Comparison of ENCODE assay signal across 1 mouse cellular context in genomic region chr16:4730776-4731358, GRCm38 (mm10).
TF ChIP-seq lines count a peak whose summit lies in the region.

No protein-coding gene starts in this region.

TF ChIP-seq in CH12.LX, 34 proteins besides CTCF, POLR2A, EP300 and RAD21:
- no peak for TF ChIP-seq UBTF (IDR thresholded peaks at IDR 0.05; ENCODE audit: low read depth, low read length)
- TF ChIP-seq NRF1 (IDR thresholded peaks at IDR 0.05; ENCODE audit: low read depth, low read length) = no peak
- TF ChIP-seq ZNF384 (IDR thresholded peaks at IDR 0.05; ENCODE audit: low read depth, low read length) = peak; percentile 91
